Mouse (Mus musculus) MEL (cell line): Measurements from ENCODE around the gene Elp5. TPM values are rescaled to one million over a fixed set of nuclear protein-coding genes. Genes with fewer than 3 reads are reported as not detected.

Experiments used
- DNase-seq: peaks from one replicate; pipeline ENCODE4 v3.0.0; 2011; ENCODE audit warnings: low read depth, low spot score
- H3K27ac ChIP-seq: 2 replicates; pipeline ENCODE4 v1.5.1; 2012; ENCODE audit warnings: low read depth, mild to moderate bottlenecking, control low read depth, low read length, moderate library complexity; ENCODE audit not compliant: control insufficient read depth
- H3K27me3 ChIP-seq, 2 experiments: fragments of 150-350 bp in 1 of 2; sonication (generic) in 1 of 2; 2 replicates each; pipeline ENCODE4 v1.6.1; 2012; ENCODE audit warnings: low read length in 2 of 2, mild to moderate bottlenecking in 2 of 2, improper control_type of control experiment in 1 of 2, moderate library complexity in 1 of 2; ENCODE audit not compliant: insufficient read depth in 2 of 2, control insufficient read depth in 1 of 2
- H3K36me3 ChIP-seq, 2 experiments: 2 replicates each; pipeline ENCODE4 v1.6.1; 2012 to 2014; ENCODE audit warnings: low read length in 2 of 2, improper control_type of control experiment in 1 of 2, inconsistent platforms in 1 of 2, mild to moderate bottlenecking in 1 of 2; ENCODE audit not compliant: insufficient read depth in 2 of 2, control insufficient read depth in 1 of 2
- H3K4me1 ChIP-seq, 2 experiments: fragments of 150-350 bp in 1 of 2; sonication (generic) in 1 of 2; 2 replicates each; pipeline ENCODE4 v1.6.1; 2012; ENCODE audit warnings: low read length in 2 of 2, improper control_type of control experiment in 1 of 2, mild to moderate bottlenecking in 1 of 2; ENCODE audit not compliant: insufficient read depth in 2 of 2, control insufficient read depth in 1 of 2
- H3K4me3 ChIP-seq, 2 experiments: fragments of 150-350 bp in 1 of 2; sonication (generic) in 1 of 2; 2 replicates each; pipeline ENCODE4 v1.5.1; 2012; ENCODE audit warnings: low read depth in 2 of 2, low read length in 2 of 2, mild to moderate bottlenecking in 2 of 2, moderate library complexity in 2 of 2, control low read depth in 1 of 2, improper control_type of control experiment in 1 of 2; ENCODE audit not compliant: control insufficient read depth in 1 of 2, insufficient read depth in 1 of 2
- H3K79me2 ChIP-seq: 2 replicates; pipeline ENCODE4 v1.6.1; 2012; ENCODE audit warnings: mild to moderate bottlenecking, low read length, moderate library complexity; ENCODE audit not compliant: control insufficient read depth, poor library complexity, insufficient read depth
- H3K9ac ChIP-seq: 2 replicates; pipeline ENCODE4 v1.6.1; 2012; ENCODE audit warnings: low read depth, mild to moderate bottlenecking, control low read depth, low read length, moderate library complexity; ENCODE audit not compliant: control insufficient read depth, poor library complexity, severe bottlenecking
- H3K9me3 ChIP-seq: fragments of 150-350 bp; sonication (generic); replicated peaks from 2 replicates; pipeline ENCODE4 v1.6.1; 2012; ENCODE audit warnings: mild to moderate bottlenecking, low read length, improper control_type of control experiment, moderate library complexity; ENCODE audit not compliant: insufficient read depth
- BHLHE40 ChIP-seq: IDR thresholded peaks from 2 replicates; pipeline ENCODE4 v1.6.1; 2012; ENCODE audit warnings: low read depth, mild to moderate bottlenecking, inconsistent platforms, low read length, improper control_type of control experiment, borderline replicate concordance
- CTCF ChIP-seq, 3 experiments: IDR thresholded peaks in 2 of 3; conservative IDR thresholded peaks in 1 of 3; 2 replicates each; pipeline ENCODE4 v1.5.1; 2011 to 2012; ENCODE audit warnings: low read length in 3 of 3, low read depth in 2 of 3, mild to moderate bottlenecking in 2 of 3, improper control_type of control experiment in 1 of 3, inconsistent platforms in 1 of 3, mixed read lengths in 1 of 3, moderate library complexity in 1 of 3; ENCODE audit not compliant: control insufficient read depth in 1 of 3, insufficient read depth in 1 of 3, poor library complexity in 1 of 3, severe bottlenecking in 1 of 3
- EP300 ChIP-seq, 2 experiments: IDR thresholded peaks; 2 replicates each; pipeline ENCODE4 v1.6.1; 2011; ENCODE audit warnings: improper control_type of control experiment in 2 of 2, low read length in 2 of 2, low read depth in 1 of 2, mild to moderate bottlenecking in 1 of 2
- ETS1 ChIP-seq: IDR thresholded peaks from 2 replicates; pipeline ENCODE4 v1.6.1; 2012; ENCODE audit warnings: low read depth, mild to moderate bottlenecking, inconsistent platforms, low read length, improper control_type of control experiment, moderate library complexity
- GABPA ChIP-seq: IDR thresholded peaks from 2 replicates; pipeline ENCODE4 v1.6.1; 2012; ENCODE audit warnings: low read depth, mild to moderate bottlenecking, inconsistent platforms, low read length, improper control_type of control experiment, moderate library complexity
- GATA1 ChIP-seq: IDR thresholded peaks from 2 replicates; pipeline ENCODE4 v1.6.1; 2011; ENCODE audit warnings: low read depth, low read length, improper control_type of control experiment
- JUND ChIP-seq: IDR thresholded peaks from 2 replicates; pipeline ENCODE4 v1.6.1; 2011; ENCODE audit warnings: low read depth, mild to moderate bottlenecking, improper control_type of control experiment, low read length
- KAT2A ChIP-seq: conservative IDR thresholded peaks from 2 replicates; pipeline ENCODE4 v1.6.1; 2012; ENCODE audit warnings: low read depth, low read length, improper control_type of control experiment, inconsistent platforms
- MAX ChIP-seq: IDR thresholded peaks from 2 replicates; pipeline ENCODE4 v1.6.1; 2011; ENCODE audit warnings: low read length, improper control_type of control experiment
- MAZ ChIP-seq: IDR thresholded peaks from 2 replicates; pipeline ENCODE4 v1.6.1; 2012; ENCODE audit warnings: low read depth, mild to moderate bottlenecking, inconsistent platforms, low read length, improper control_type of control experiment
- MEF2A ChIP-seq: IDR thresholded peaks from 2 replicates; pipeline ENCODE4 v1.6.1; 2014; ENCODE audit warnings: low read depth, mild to moderate bottlenecking, inconsistent platforms, low read length, improper control_type of control experiment; ENCODE audit not compliant: poor library complexity, insufficient replicate concordance, severe bottlenecking; ENCODE audit errors: extremely low read depth
- MXI1 ChIP-seq: IDR thresholded peaks from 2 replicates; pipeline ENCODE4 v1.6.1; 2011; ENCODE audit warnings: mild to moderate bottlenecking, low read depth, low read length, improper control_type of control experiment
- MYB ChIP-seq: IDR thresholded peaks from 2 replicates; pipeline ENCODE4 v1.6.1; 2011; ENCODE audit warnings: mild to moderate bottlenecking, low read depth, low read length, improper control_type of control experiment
- NRF1 ChIP-seq: IDR thresholded peaks from 2 replicates; pipeline ENCODE4 v1.6.1; 2014; ENCODE audit warnings: low read depth, mild to moderate bottlenecking, inconsistent platforms, low read length, improper control_type of control experiment, moderate library complexity; ENCODE audit not compliant: poor library complexity, insufficient read depth, severe bottlenecking
- POLR2A ChIP-seq, 2 experiments: IDR thresholded peaks; 2 replicates each; pipeline ENCODE4 v1.6.1; 2011 to 2012; ENCODE audit warnings: low read length in 2 of 2, mild to moderate bottlenecking in 2 of 2, control low read depth in 1 of 2, improper control_type of control experiment in 1 of 2, low read depth in 1 of 2, moderate library complexity in 1 of 2; ENCODE audit not compliant: control insufficient read depth in 1 of 2, insufficient read depth in 1 of 2, poor library complexity in 1 of 2
- POLR2AphosphoS2 ChIP-seq: IDR thresholded peaks from 2 replicates; pipeline ENCODE4 v1.6.1; 2011; ENCODE audit warnings: low read length, improper control_type of control experiment
- POLR2AphosphoS5 ChIP-seq: IDR thresholded peaks from 2 replicates; pipeline ENCODE4 v1.6.1; 2012; ENCODE audit warnings: low read depth, borderline replicate concordance, mild to moderate bottlenecking, inconsistent platforms, low read length, moderate library complexity, mixed read lengths
- RAD21 ChIP-seq: IDR thresholded peaks from 2 replicates; pipeline ENCODE4 v1.6.1; 2011; ENCODE audit warnings: mild to moderate bottlenecking, low read depth, low read length, improper control_type of control experiment
- SIN3A ChIP-seq: IDR thresholded peaks from 2 replicates; pipeline ENCODE4 v1.6.1; 2012; ENCODE audit warnings: low read length, improper control_type of control experiment, inconsistent platforms
- SMC3 ChIP-seq: IDR thresholded peaks from 2 replicates; pipeline ENCODE4 v1.6.1; 2011; ENCODE audit warnings: low read depth, low read length, improper control_type of control experiment
- TCF12 ChIP-seq: IDR thresholded peaks from 2 replicates; pipeline ENCODE4 v1.6.1; 2014; ENCODE audit warnings: low read depth, mild to moderate bottlenecking, inconsistent platforms, low read length, improper control_type of control experiment, moderate library complexity
- UBTF ChIP-seq: IDR thresholded peaks from 2 replicates; pipeline ENCODE4 v1.6.1; 2012; ENCODE audit warnings: low read depth, mild to moderate bottlenecking, inconsistent platforms, low read length, improper control_type of control experiment, moderate library complexity, borderline replicate concordance; ENCODE audit not compliant: insufficient read depth
- USF2 ChIP-seq, 2 experiments: IDR thresholded peaks; 2 replicates each; pipeline ENCODE4 v1.6.1; 2011 to 2012; ENCODE audit warnings: improper control_type of control experiment in 2 of 2, low read length in 2 of 2, borderline replicate concordance in 1 of 2, inconsistent platforms in 1 of 2, low read depth in 1 of 2, mild to moderate bottlenecking in 1 of 2; ENCODE audit not compliant: insufficient read depth in 1 of 2
- ZC3H11A ChIP-seq: IDR thresholded peaks from 2 replicates; pipeline ENCODE4 v1.6.1; 2012; ENCODE audit warnings: low read depth, mild to moderate bottlenecking, inconsistent platforms, low read length, improper control_type of control experiment
- ZKSCAN1 ChIP-seq: IDR thresholded peaks from 2 replicates; pipeline ENCODE4 v1.6.1; 2012; ENCODE audit warnings: low read depth, mild to moderate bottlenecking, inconsistent platforms, low read length, improper control_type of control experiment, moderate library complexity
- ZMIZ1 ChIP-seq: IDR thresholded peaks from 2 replicates; pipeline ENCODE4 v1.6.1; 2012; ENCODE audit warnings: low read depth, mild to moderate bottlenecking, inconsistent platforms, low read length, improper control_type of control experiment, moderate library complexity
- polyA plus RNA-seq, 2 experiments: library from polyadenylated mRNA; stranded (reverse) in 1 of 2; unstranded in 1 of 2; fragments of >175 nt in 1 of 2; fragments of >200 nt in 1 of 2; gene quantifications; 2 replicates each; pipeline versions ENCODE4 v1.2.1 to v1.2.4; 2012; ENCODE audit warnings: low replicate concordance in 2 of 2, low read depth in 1 of 2; ENCODE audit not compliant: insufficient read length in 2 of 2, insufficient read depth in 1 of 2, missing spikeins in 1 of 2
- total RNA-seq: library from RNA; depleted of rRNA; stranded (reverse); fragments of 300-350 nt; gene quantifications from 2 replicates; pipeline ENCODE4 v1.2.3, GENCODE M21; 2012

The Elp5 gene
- total and polyA plus RNA-seq, 3 experiments, result 189 to 222 TPM; not detected in 1

DNA sequence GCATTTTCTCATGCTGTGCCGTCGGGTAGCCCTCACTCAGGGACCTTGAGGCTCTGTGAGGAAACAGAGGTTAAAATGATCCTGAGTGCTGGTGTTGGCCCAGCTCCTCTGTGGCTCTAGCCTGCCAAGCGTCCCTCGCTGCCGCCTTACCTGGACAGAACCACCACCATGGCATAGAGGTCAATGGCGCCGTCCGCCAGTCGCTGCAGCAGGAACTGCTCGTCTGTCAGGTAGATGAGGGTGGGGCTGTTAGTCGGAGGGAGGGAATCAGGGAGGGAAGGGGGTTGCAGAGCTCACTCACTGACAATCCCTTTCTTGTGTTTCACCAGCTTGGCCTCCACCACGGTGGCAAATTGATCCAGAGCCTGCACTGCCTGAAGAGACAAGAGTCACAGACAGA lies 28.2 kb upstream of the Elp5 start:
- H3K79me2 ChIP-seq, result peaks cover 3% of the 10 kb centered on the region; the same call in 1 of the 2 replicates
- peaks cover 2 to 4% of the 10 kb centered on the region in 2 experiments; a peak in 3 of 4 replicates for H3K4me1 ChIP-seq
- H3K9ac ChIP-seq, result no peak overlapping the region
- no peak overlapping the region for H3K27ac ChIP-seq
- TF ChIP-seq ZKSCAN1 (no peak), SMC3 (no peak), ZC3H11A (no peak), TCF12 (no peak), MEF2A (no peak), POLR2AphosphoS5 (no peak), KAT2A (no peak), JUND (no peak), MAZ (no peak), SIN3A (no peak), BHLHE40 (no peak), RAD21 (no peak), MXI1 (no peak), POLR2A (IDR thresholded peaks at IDR 0.05; ENCODE audit: control insufficient read depth in 1 of 2, insufficient read depth in 1 of 2, low read depth in 1 of 2, low read length in 2 of 2, poor library complexity in 1 of 2) (no peak), USF2 (IDR thresholded peaks at IDR 0.05; ENCODE audit: borderline replicate concordance in 1 of 2, insufficient read depth in 1 of 2, low read depth in 1 of 2, low read length in 2 of 2) (no peak)
- H3K9me3 ChIP-seq, result no peaks in the 10 kb centered on the region
- H3K4me3 ChIP-seq, result no peak overlapping the region
- no peak for DNase-seq
- H3K27me3 ChIP-seq, result no peaks in the 10 kb centered on the region
- peaks cover 4 to 5% of the 10 kb centered on the region in 2 experiments for H3K36me3 ChIP-seq

- no peak for TF ChIP-seq MAX
- TF ChIP-seq UBTF, result no peak
- no peak for TF ChIP-seq ETS1
- TF ChIP-seq EP300 (IDR thresholded peaks at IDR 0.05; ENCODE audit: low read depth in 1 of 2, low read length in 2 of 2), result no peak
- TF ChIP-seq CTCF (IDR thresholded peaks at IDR 0.05 in 2 of 3, conservative IDR thresholded peaks at IDR 0.05 in 1 of 3; ENCODE audit: control insufficient read depth in 1 of 3, insufficient read depth in 1 of 3, low read depth in 2 of 3, low read length in 3 of 3, poor library complexity in 1 of 3, severe bottlenecking in 1 of 3), result no peak
- TF ChIP-seq NRF1, result no peak
- no peak for TF ChIP-seq MYB
- TF ChIP-seq ZMIZ1, result no peak
- TF ChIP-seq USF2 (IDR thresholded peaks at IDR 0.05; ENCODE audit: borderline replicate concordance in 1 of 2, insufficient read depth in 1 of 2, low read depth in 1 of 2, low read length in 2 of 2), result no peak
- no peak for TF ChIP-seq GABPA
- TF ChIP-seq GATA1, result no peak
- no peak for TF ChIP-seq ZKSCAN1
- TF ChIP-seq KAT2A, result no peak
- no peak for TF ChIP-seq SMC3
- TF ChIP-seq POLR2AphosphoS2, result no peak; the same call in 1 of the 2 replicates
- no peak for TF ChIP-seq MEF2A
- TF ChIP-seq BHLHE40, result no peak
- TF ChIP-seq POLR2AphosphoS5, result no peak
- Histone ChIP-seq H3K4me1 (peaks cover 0 to 4% of the 10 kb centered on the region in 2 experiments; a peak in 2 of 4 replicates), H3K27me3 (no peaks in the 10 kb centered on the region), H3K4me3 (no peak overlapping the region), H3K27ac (no peak overlapping the region), H3K9ac (no peak overlapping the region), H3K36me3 (peaks cover 4% of the 10 kb centered on the region in 2 experiments; a peak in 3 of 4 replicates), H3K9me3 (no peaks in the 10 kb centered on the region), H3K79me2 (peaks cover 2% of the 10 kb centered on the region; the same call in 1 of the 2 replicates)
- no peak for DNase-seq
Observed at GRCm38 (mm10) chr11:70010033-70010432, 27.7 kb upstream of the Elp5 start.
